Mouse (Mus musculus) MEL (cell line): ENCODE results near the gene Scd4. TPM values are rescaled to one million over a fixed set of nuclear protein-coding genes. Genes with fewer than 3 reads are reported as not detected.

Experiments used
- DNase-seq: peaks from one replicate; pipeline ENCODE4 v3.0.0; 2011; ENCODE audit warnings: low read depth, low spot score
- H3K27ac ChIP-seq: 2 replicates; pipeline ENCODE4 v1.5.1; 2012; ENCODE audit warnings: low read depth, mild to moderate bottlenecking, control low read depth, low read length, moderate library complexity; ENCODE audit not compliant: control insufficient read depth
- H3K27me3 ChIP-seq, 2 experiments: fragments of 150-350 bp in 1 of 2; sonication (generic) in 1 of 2; 2 replicates each; pipeline ENCODE4 v1.6.1; 2012; ENCODE audit warnings: low read length in 2 of 2, mild to moderate bottlenecking in 2 of 2, improper control_type of control experiment in 1 of 2, moderate library complexity in 1 of 2; ENCODE audit not compliant: insufficient read depth in 2 of 2, control insufficient read depth in 1 of 2
- H3K36me3 ChIP-seq, 2 experiments: 2 replicates each; pipeline ENCODE4 v1.6.1; 2012 to 2014; ENCODE audit warnings: low read length in 2 of 2, improper control_type of control experiment in 1 of 2, inconsistent platforms in 1 of 2, mild to moderate bottlenecking in 1 of 2; ENCODE audit not compliant: insufficient read depth in 2 of 2, control insufficient read depth in 1 of 2
- H3K4me1 ChIP-seq, 2 experiments: fragments of 150-350 bp in 1 of 2; sonication (generic) in 1 of 2; 2 replicates each; pipeline ENCODE4 v1.6.1; 2012; ENCODE audit warnings: low read length in 2 of 2, improper control_type of control experiment in 1 of 2, mild to moderate bottlenecking in 1 of 2; ENCODE audit not compliant: insufficient read depth in 2 of 2, control insufficient read depth in 1 of 2
- H3K4me3 ChIP-seq, 2 experiments: fragments of 150-350 bp in 1 of 2; sonication (generic) in 1 of 2; 2 replicates each; pipeline ENCODE4 v1.5.1; 2012; ENCODE audit warnings: low read depth in 2 of 2, low read length in 2 of 2, mild to moderate bottlenecking in 2 of 2, moderate library complexity in 2 of 2, control low read depth in 1 of 2, improper control_type of control experiment in 1 of 2; ENCODE audit not compliant: control insufficient read depth in 1 of 2, insufficient read depth in 1 of 2
- H3K79me2 ChIP-seq: 2 replicates; pipeline ENCODE4 v1.6.1; 2012; ENCODE audit warnings: mild to moderate bottlenecking, low read length, moderate library complexity; ENCODE audit not compliant: control insufficient read depth, poor library complexity, insufficient read depth
- H3K9ac ChIP-seq: 2 replicates; pipeline ENCODE4 v1.6.1; 2012; ENCODE audit warnings: low read depth, mild to moderate bottlenecking, control low read depth, low read length, moderate library complexity; ENCODE audit not compliant: control insufficient read depth, poor library complexity, severe bottlenecking
- H3K9me3 ChIP-seq: fragments of 150-350 bp; sonication (generic); replicated peaks from 2 replicates; pipeline ENCODE4 v1.6.1; 2012; ENCODE audit warnings: mild to moderate bottlenecking, low read length, improper control_type of control experiment, moderate library complexity; ENCODE audit not compliant: insufficient read depth
- BHLHE40 ChIP-seq: IDR thresholded peaks from 2 replicates; pipeline ENCODE4 v1.6.1; 2012; ENCODE audit warnings: low read depth, mild to moderate bottlenecking, inconsistent platforms, low read length, improper control_type of control experiment, borderline replicate concordance
- CHD1 ChIP-seq: IDR thresholded peaks from 2 replicates; pipeline ENCODE4 v1.6.1; 2012; ENCODE audit warnings: low read depth, mild to moderate bottlenecking, inconsistent platforms, low read length, improper control_type of control experiment
- CTCF ChIP-seq, 3 experiments: IDR thresholded peaks in 2 of 3; conservative IDR thresholded peaks in 1 of 3; 2 replicates each; pipeline ENCODE4 v1.5.1; 2011 to 2012; ENCODE audit warnings: low read length in 3 of 3, low read depth in 2 of 3, mild to moderate bottlenecking in 2 of 3, improper control_type of control experiment in 1 of 3, inconsistent platforms in 1 of 3, mixed read lengths in 1 of 3, moderate library complexity in 1 of 3; ENCODE audit not compliant: control insufficient read depth in 1 of 3, insufficient read depth in 1 of 3, poor library complexity in 1 of 3, severe bottlenecking in 1 of 3
- E2F4 ChIP-seq: IDR thresholded peaks from 2 replicates; pipeline ENCODE4 v1.6.1; 2011; ENCODE audit warnings: low read depth, low read length, improper control_type of control experiment, borderline replicate concordance
- EP300 ChIP-seq, 2 experiments: IDR thresholded peaks; 2 replicates each; pipeline ENCODE4 v1.6.1; 2011; ENCODE audit warnings: improper control_type of control experiment in 2 of 2, low read length in 2 of 2, low read depth in 1 of 2, mild to moderate bottlenecking in 1 of 2
- ETS1 ChIP-seq: IDR thresholded peaks from 2 replicates; pipeline ENCODE4 v1.6.1; 2012; ENCODE audit warnings: low read depth, mild to moderate bottlenecking, inconsistent platforms, low read length, improper control_type of control experiment, moderate library complexity
- GABPA ChIP-seq: IDR thresholded peaks from 2 replicates; pipeline ENCODE4 v1.6.1; 2012; ENCODE audit warnings: low read depth, mild to moderate bottlenecking, inconsistent platforms, low read length, improper control_type of control experiment, moderate library complexity
- GATA1 ChIP-seq: IDR thresholded peaks from 2 replicates; pipeline ENCODE4 v1.6.1; 2011; ENCODE audit warnings: low read depth, low read length, improper control_type of control experiment
- HCFC1 ChIP-seq: IDR thresholded peaks from 2 replicates; pipeline ENCODE4 v1.6.1; 2012; ENCODE audit warnings: low read depth, mild to moderate bottlenecking, inconsistent platforms, low read length, improper control_type of control experiment, moderate library complexity
- JUND ChIP-seq: IDR thresholded peaks from 2 replicates; pipeline ENCODE4 v1.6.1; 2011; ENCODE audit warnings: low read depth, mild to moderate bottlenecking, improper control_type of control experiment, low read length
- KAT2A ChIP-seq: conservative IDR thresholded peaks from 2 replicates; pipeline ENCODE4 v1.6.1; 2012; ENCODE audit warnings: low read depth, low read length, improper control_type of control experiment, inconsistent platforms
- MAFK ChIP-seq: IDR thresholded peaks from 2 replicates; pipeline ENCODE4 v1.6.1; 2011; ENCODE audit warnings: low read depth, mild to moderate bottlenecking, low read length, improper control_type of control experiment, borderline replicate concordance
- MAZ ChIP-seq: IDR thresholded peaks from 2 replicates; pipeline ENCODE4 v1.6.1; 2012; ENCODE audit warnings: low read depth, mild to moderate bottlenecking, inconsistent platforms, low read length, improper control_type of control experiment
- MEF2A ChIP-seq: IDR thresholded peaks from 2 replicates; pipeline ENCODE4 v1.6.1; 2014; ENCODE audit warnings: low read depth, mild to moderate bottlenecking, inconsistent platforms, low read length, improper control_type of control experiment; ENCODE audit not compliant: poor library complexity, insufficient replicate concordance, severe bottlenecking; ENCODE audit errors: extremely low read depth
- MXI1 ChIP-seq: IDR thresholded peaks from 2 replicates; pipeline ENCODE4 v1.6.1; 2011; ENCODE audit warnings: mild to moderate bottlenecking, low read depth, low read length, improper control_type of control experiment
- MYB ChIP-seq: IDR thresholded peaks from 2 replicates; pipeline ENCODE4 v1.6.1; 2011; ENCODE audit warnings: mild to moderate bottlenecking, low read depth, low read length, improper control_type of control experiment
- MYC ChIP-seq: IDR thresholded peaks from 2 replicates; pipeline ENCODE4 v1.6.1; 2011; ENCODE audit warnings: low read depth, mild to moderate bottlenecking, low read length, improper control_type of control experiment, moderate library complexity
- NELFE ChIP-seq: IDR thresholded peaks from 2 replicates; pipeline ENCODE4 v1.6.1; 2011; ENCODE audit warnings: low read depth, low read length, improper control_type of control experiment
- NRF1 ChIP-seq: IDR thresholded peaks from 2 replicates; pipeline ENCODE4 v1.6.1; 2014; ENCODE audit warnings: low read depth, mild to moderate bottlenecking, inconsistent platforms, low read length, improper control_type of control experiment, moderate library complexity; ENCODE audit not compliant: poor library complexity, insufficient read depth, severe bottlenecking
- POLR2AphosphoS2 ChIP-seq: IDR thresholded peaks from 2 replicates; pipeline ENCODE4 v1.6.1; 2011; ENCODE audit warnings: low read length, improper control_type of control experiment
- RCOR1 ChIP-seq: IDR thresholded peaks from 2 replicates; pipeline ENCODE4 v1.6.1; 2012; ENCODE audit warnings: low read depth, mild to moderate bottlenecking, inconsistent platforms, low read length, improper control_type of control experiment
- SIN3A ChIP-seq: IDR thresholded peaks from 2 replicates; pipeline ENCODE4 v1.6.1; 2012; ENCODE audit warnings: low read length, improper control_type of control experiment, inconsistent platforms
- TAL1 ChIP-seq: IDR thresholded peaks from 2 replicates; pipeline ENCODE4 v1.6.1; 2012; ENCODE audit warnings: mild to moderate bottlenecking, inconsistent platforms, low read length, moderate library complexity, mixed read lengths
- TCF12 ChIP-seq: IDR thresholded peaks from 2 replicates; pipeline ENCODE4 v1.6.1; 2014; ENCODE audit warnings: low read depth, mild to moderate bottlenecking, inconsistent platforms, low read length, improper control_type of control experiment, moderate library complexity
- UBTF ChIP-seq: IDR thresholded peaks from 2 replicates; pipeline ENCODE4 v1.6.1; 2012; ENCODE audit warnings: low read depth, mild to moderate bottlenecking, inconsistent platforms, low read length, improper control_type of control experiment, moderate library complexity, borderline replicate concordance; ENCODE audit not compliant: insufficient read depth
- USF1 ChIP-seq: IDR thresholded peaks from 2 replicates; pipeline ENCODE4 v1.6.1; 2014; ENCODE audit warnings: low read depth, mild to moderate bottlenecking, inconsistent platforms, low read length, improper control_type of control experiment, moderate library complexity
- ZKSCAN1 ChIP-seq: IDR thresholded peaks from 2 replicates; pipeline ENCODE4 v1.6.1; 2012; ENCODE audit warnings: low read depth, mild to moderate bottlenecking, inconsistent platforms, low read length, improper control_type of control experiment, moderate library complexity
- ZMIZ1 ChIP-seq: IDR thresholded peaks from 2 replicates; pipeline ENCODE4 v1.6.1; 2012; ENCODE audit warnings: low read depth, mild to moderate bottlenecking, inconsistent platforms, low read length, improper control_type of control experiment, moderate library complexity
- ZNF384 ChIP-seq: IDR thresholded peaks from 2 replicates; pipeline ENCODE4 v1.6.1; 2012; ENCODE audit warnings: low read depth, mild to moderate bottlenecking, inconsistent platforms, low read length, improper control_type of control experiment
- polyA plus RNA-seq, 2 experiments: library from polyadenylated mRNA; stranded (reverse) in 1 of 2; unstranded in 1 of 2; fragments of >175 nt in 1 of 2; fragments of >200 nt in 1 of 2; gene quantifications; 2 replicates each; pipeline versions ENCODE4 v1.2.1 to v1.2.4; 2012; ENCODE audit warnings: low replicate concordance in 2 of 2, low read depth in 1 of 2; ENCODE audit not compliant: insufficient read length in 2 of 2, insufficient read depth in 1 of 2, missing spikeins in 1 of 2
- total RNA-seq: library from RNA; depleted of rRNA; stranded (reverse); fragments of 300-350 nt; gene quantifications from 2 replicates; pipeline ENCODE4 v1.2.3, GENCODE M21; 2012

Gene Scd4
- total and polyA plus RNA-seq, 3 experiments = 0.31 to 0.36 TPM; not detected in 1

DNA sequence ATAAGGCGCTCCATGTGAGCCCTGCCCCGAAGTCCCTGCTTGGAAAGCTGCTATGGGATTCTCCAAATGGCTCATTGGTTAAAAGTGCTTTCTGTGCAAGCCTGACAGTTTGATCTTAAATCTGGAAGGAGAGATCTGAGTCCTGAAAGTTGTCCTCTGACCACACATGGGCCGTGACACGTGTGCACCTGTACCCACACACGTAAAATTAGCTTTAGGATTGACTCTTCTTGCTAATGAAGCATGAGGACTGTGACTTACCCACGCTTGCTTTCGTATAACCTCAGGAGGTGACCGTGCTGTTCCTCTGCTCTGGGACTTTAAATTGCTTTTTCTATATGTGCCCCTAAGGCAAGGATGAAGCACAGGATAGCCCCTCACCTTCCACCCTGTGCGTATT is 33.8 kb upstream of the Scd4 start:
- H3K4me3 ChIP-seq = peak overlapping the region; percentile 16 to 80; a peak in 2 of 4 replicates
- no peak for DNase-seq
- peak; percentile 58; the same call in 1 of the 2 replicates for TF ChIP-seq MXI1
- no peak for TF ChIP-seq CTCF (IDR thresholded peaks at IDR 0.05 in 2 of 3, conservative IDR thresholded peaks at IDR 0.05 in 1 of 3; ENCODE audit: control insufficient read depth in 1 of 3, insufficient read depth in 1 of 3, low read depth in 2 of 3, low read length in 3 of 3, poor library complexity in 1 of 3, severe bottlenecking in 1 of 3)
- TF ChIP-seq BHLHE40 = no peak
- TF ChIP-seq HCFC1 = no peak
- TF ChIP-seq POLR2AphosphoS2 = no peak
- no peak for TF ChIP-seq MYB
- 0 out of 2 replicates have a peak, but pooled peaks have one; percentile 15 for TF ChIP-seq CHD1
- peaks cover 56 to 65% of the 10 kb centered on the region in 2 experiments for H3K36me3 ChIP-seq
- H3K4me1 ChIP-seq = peaks cover 4 to 63% of the 10 kb centered on the region in 2 experiments
- H3K27ac ChIP-seq = peak overlapping the region; percentile 13
- H3K9ac ChIP-seq = peak overlapping the region; percentile 39
- no peaks in the 10 kb centered on the region for H3K9me3 ChIP-seq
- H3K79me2 ChIP-seq = peaks cover 58% of the 10 kb centered on the region
- H3K27me3 ChIP-seq = no peaks in the 10 kb centered on the region

DNA sequence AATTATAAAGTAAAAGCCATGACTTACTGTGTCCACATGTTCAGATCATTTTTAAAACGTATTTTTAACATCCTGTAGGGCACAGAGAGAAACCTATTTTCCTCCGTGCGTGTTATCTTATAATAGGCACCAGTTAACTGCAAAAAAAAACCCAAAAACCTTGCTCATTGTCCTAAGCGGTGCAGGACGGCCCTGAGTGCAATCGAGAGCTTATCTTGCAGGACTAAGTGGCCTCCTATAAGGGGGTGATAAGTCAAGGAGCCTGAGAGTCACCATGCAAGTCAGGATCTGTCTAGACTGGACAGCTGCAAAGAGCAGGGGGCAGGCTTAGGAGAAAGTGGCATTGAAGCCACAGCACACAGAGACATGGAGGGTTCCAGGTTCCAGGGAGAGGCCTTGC is 33.0 kb upstream of the Scd4 start:
- DNase-seq = peak; percentile 57
- Histone ChIP-seq H3K9ac (peak overlapping the region; percentile 10), H3K4me1 (peaks cover 4 to 63% of the 10 kb centered on the region in 2 experiments), H3K4me3 (peak overlapping the region in 1 of 2 experiments; percentile 18; a peak in 1 of 4 replicates), H3K27me3 (no peaks in the 10 kb centered on the region), H3K36me3 (peaks cover 56 to 72% of the 10 kb centered on the region in 2 experiments), H3K79me2 (peaks cover 49% of the 10 kb centered on the region), H3K9me3 (no peaks in the 10 kb centered on the region), H3K27ac (peak overlapping the region; percentile 21)
- TF ChIP-seq HCFC1 = no peak
- TF ChIP-seq ZKSCAN1 = no peak
- TF ChIP-seq ZNF384 = peak; percentile 57
- no peak for TF ChIP-seq E2F4
- TF ChIP-seq GATA1 = no peak
- no peak for TF ChIP-seq TAL1
- TF ChIP-seq CTCF (IDR thresholded peaks at IDR 0.05 in 2 of 3, conservative IDR thresholded peaks at IDR 0.05 in 1 of 3; ENCODE audit: control insufficient read depth in 1 of 3, insufficient read depth in 1 of 3, low read depth in 2 of 3, low read length in 3 of 3, poor library complexity in 1 of 3, severe bottlenecking in 1 of 3) = no peak
- 0 out of 2 replicates have a peak, but pooled peaks have one; percentile 48 for TF ChIP-seq CHD1
- no peak for TF ChIP-seq JUND
- TF ChIP-seq GABPA = no peak
- TF ChIP-seq UBTF = no peak
- no peak for TF ChIP-seq NELFE
- peak; percentile 32; the same call in 1 of the 2 replicates for TF ChIP-seq ETS1
- TF ChIP-seq MYC = no peak
- TF ChIP-seq SIN3A = peak; percentile 59; the same call in 1 of the 2 replicates
- no peak for TF ChIP-seq NRF1
- TF ChIP-seq RCOR1 = 0 out of 2 replicates have a peak, but pooled peaks have one; percentile 22
- TF ChIP-seq USF1 = no peak
- no peak for TF ChIP-seq KAT2A
- peak; percentile 36; the same call in 1 of the 2 replicates for TF ChIP-seq MYB
- no peak for TF ChIP-seq BHLHE40
- TF ChIP-seq TCF12 = peak; percentile 32; the same call in 1 of the 2 replicates
- peak; percentile 58 to 73 for TF ChIP-seq EP300 (IDR thresholded peaks at IDR 0.05; ENCODE audit: low read depth in 1 of 2, low read length in 2 of 2)
- no peak for TF ChIP-seq MAZ
- 0 out of 2 replicates have a peak, but pooled peaks have one; percentile 21 for TF ChIP-seq ZMIZ1
- 0 out of 2 replicates have a peak, but pooled peaks have one; percentile 9 for TF ChIP-seq MAFK
- TF ChIP-seq MEF2A = no peak
